Mouse (Mus musculus) forebrain, embryonic 14.5 days (tissue): Measurements from ENCODE around the gene Mcts2. TPM values are rescaled to one million over a fixed set of nuclear protein-coding genes. Genes with fewer than 3 reads are reported as not detected.

Experiments used
- ATAC-seq: fragments of 200-750 bp; cut with Nextera tagmentation; 2 replicates; pipeline ENCODE4 v1.8.0; 2017; ENCODE audit warnings: mild to moderate bottlenecking, moderate library complexity
- DNase-seq: peaks from one replicate; pipeline ENCODE4 v3.0.0-alpha.2; 2015; ENCODE audit warnings: low spot score
- H3K27ac ChIP-seq: fragments of 300-500 bp; sonication (generic); 2 replicates; pipeline ENCODE4 v1.5.1; 2014; ENCODE audit warnings: low read depth, mild to moderate bottlenecking, control low read depth, low read length, moderate library complexity
- H3K27me3 ChIP-seq: fragments of 300-500 bp; sonication (generic); replicated peaks from 2 replicates; pipeline ENCODE4 v1.6.1; 2014; ENCODE audit warnings: low read length, control low read depth, mixed read lengths; ENCODE audit not compliant: control insufficient read depth, insufficient read depth
- H3K36me3 ChIP-seq: fragments of 300-500 bp; sonication (generic); 2 replicates; pipeline ENCODE4 v1.6.1; 2014; ENCODE audit warnings: low read length, control low read depth; ENCODE audit not compliant: control insufficient read depth, insufficient read depth
- H3K4me1 ChIP-seq: fragments of 300-500 bp; sonication (generic); 2 replicates; pipeline ENCODE4 v1.6.1; 2014; ENCODE audit warnings: antibody characterized with exemption, low read length, control low read depth; ENCODE audit not compliant: control insufficient read depth, insufficient read depth
- H3K4me2 ChIP-seq: fragments of 300-500 bp; sonication (generic); 2 replicates; pipeline ENCODE4 v1.6.1; 2014; ENCODE audit warnings: mild to moderate bottlenecking, control low read depth, low read length
- H3K4me3 ChIP-seq: fragments of 300-500 bp; sonication (generic); 2 replicates; pipeline ENCODE4 v1.5.1; 2014; ENCODE audit warnings: low read depth, low read length, control low read depth
- H3K9ac ChIP-seq: fragments of 300-500 bp; sonication (generic); 2 replicates; pipeline ENCODE4 v1.6.1; 2014; ENCODE audit warnings: mild to moderate bottlenecking, low read length, control low read depth, moderate library complexity
- H3K9me3 ChIP-seq: fragments of 300-500 bp; sonication (generic); replicated peaks from 2 replicates; pipeline ENCODE4 v1.6.1; 2016; ENCODE audit warnings: low read length, control low read depth, mixed read lengths; ENCODE audit not compliant: control insufficient read depth
- WGBS: fragments of 180-500 bp; shearing (Covaris S2); extraction: QIAGEN DNeasy Blood & Tissue Kit; methylation state at CpG from one replicate; pipeline ENCODE4 v1.1.7; 2014; 5-methylcytosine and 5-hydroxymethylcytosine counted together
- polyA plus RNA-seq: library from polyadenylated mRNA; unstranded; fragments of >200 nt; fragmentation: Nextera tagmentation; extraction: Ambion mirVana; gene quantifications from 2 replicates; pipeline ENCODE4 v1.2.1, GENCODE M21; 2014

Mcts2 gene
- polyA plus RNA-seq, 1 experiment from 2014 or later = 42.6 TPM

GRCm38 (mm10) chr2:152678302-152678701 lies 8.5 kb upstream of the Mcts2 start:
- ATAC-seq (peak; percentile 72), DNase-seq (peak; percentile 78)
- Histone ChIP-seq H3K27ac (no peak overlapping the region), H3K9me3 (no peaks in the 10 kb centered on the region), H3K4me2 (no peak overlapping the region), H3K36me3 (peaks cover 93% of the 10 kb centered on the region), H3K9ac (no peak overlapping the region), H3K4me3 (no peak overlapping the region), H3K27me3 (no peaks in the 10 kb centered on the region), H3K4me1 (peaks cover 5% of the 10 kb centered on the region)
- WGBS = 57% methylated on average over 3 of the region's 3 CpGs

DNA sequence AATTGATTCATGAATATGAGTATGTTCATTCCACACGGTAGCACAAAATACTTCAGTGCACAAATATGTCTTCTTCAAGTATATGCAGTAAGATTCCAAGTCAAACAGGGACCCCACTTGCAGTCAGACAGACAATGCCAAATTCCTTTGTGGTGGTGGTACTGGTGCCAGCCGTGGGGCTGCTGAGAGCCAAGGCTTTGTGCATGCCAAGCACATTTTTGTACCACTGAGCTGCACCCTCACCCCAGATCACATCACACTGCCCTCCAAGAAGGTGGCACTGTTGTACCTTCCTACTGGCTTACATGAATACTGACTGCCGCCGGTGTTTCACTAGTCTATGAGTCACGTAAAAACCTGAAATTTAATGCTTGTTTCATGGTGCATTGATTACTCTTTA lies 7.9 kb upstream of the Mcts2 start:
- Histone ChIP-seq H3K4me1 (peaks cover 4% of the 10 kb centered on the region), H3K36me3 (peaks cover 98% of the 10 kb centered on the region), H3K9me3 (no peaks in the 10 kb centered on the region), H3K4me3 (no peak overlapping the region), H3K27me3 (no peaks in the 10 kb centered on the region), H3K27ac (0 out of 2 replicates have a peak overlapping the region, but pooled peaks have one; percentile 7), H3K9ac (no peak overlapping the region), H3K4me2 (no peak overlapping the region)
- 88% methylated on average over 5 of the region's 5 CpGs for WGBS
- DNase-seq (no peak), ATAC-seq (0 out of 2 replicates have a peak, but pooled peaks have one; percentile 27)

GRCm38 (mm10) chr2:152679701-152680355 lies 7.0 kb upstream of the Mcts2 start:
- DNase-seq (peak; percentile 53), ATAC-seq (0 out of 2 replicates have a peak, but pooled peaks have one; percentile 28)
- WGBS = 77% methylated on average over 8 of the region's 8 CpGs
- Histone ChIP-seq H3K4me3 (no peak overlapping the region), H3K27me3 (no peaks in the 10 kb centered on the region), H3K9me3 (no peaks in the 10 kb centered on the region), H3K36me3 (peaks cover 98% of the 10 kb centered on the region), H3K9ac (no peak overlapping the region), H3K27ac (no peak overlapping the region), H3K4me2 (no peak overlapping the region), H3K4me1 (peaks cover 2% of the 10 kb centered on the region; the same call in 1 of the 2 replicates)

GRCm38 (mm10) chr2:152683086-152683485 lies 3.7 kb upstream of the Mcts2 start:
- H3K4me2 ChIP-seq = no peak overlapping the region
- no peak for ATAC-seq
- WGBS = 95% methylated on average over 5 of the region's 5 CpGs
- H3K9me3 ChIP-seq = no peaks in the 10 kb centered on the region
- H3K27ac ChIP-seq = no peak overlapping the region
- peaks cover 98% of the 10 kb centered on the region for H3K36me3 ChIP-seq
- peaks cover 6% of the 10 kb centered on the region for H3K4me1 ChIP-seq
- H3K9ac ChIP-seq = no peak overlapping the region
- no peaks in the 10 kb centered on the region for H3K27me3 ChIP-seq
- H3K4me3 ChIP-seq = no peak overlapping the region
- DNase-seq = no peak

GRCm38 (mm10) chr2:152686399-152686798 lies 436 bp upstream of the Mcts2 start:
- 57% methylated on average over 12 of the region's 12 CpGs for WGBS
- Histone ChIP-seq H3K27me3 (no peaks in the 10 kb centered on the region), H3K36me3 (peaks cover 97% of the 10 kb centered on the region), H3K9ac (peak overlapping the region; percentile 40; the same call in 1 of the 2 replicates), H3K4me1 (peaks cover 4% of the 10 kb centered on the region; the same call in 1 of the 2 replicates), H3K4me2 (peak overlapping the region; percentile 42), H3K9me3 (no peaks in the 10 kb centered on the region), H3K27ac (peak overlapping the region; percentile 58; the same call in 1 of the 2 replicates), H3K4me3 (peak overlapping the region; percentile 11; the same call in 1 of the 2 replicates)
- DNase-seq = no peak
- ATAC-seq = peak; percentile 33

DNA sequence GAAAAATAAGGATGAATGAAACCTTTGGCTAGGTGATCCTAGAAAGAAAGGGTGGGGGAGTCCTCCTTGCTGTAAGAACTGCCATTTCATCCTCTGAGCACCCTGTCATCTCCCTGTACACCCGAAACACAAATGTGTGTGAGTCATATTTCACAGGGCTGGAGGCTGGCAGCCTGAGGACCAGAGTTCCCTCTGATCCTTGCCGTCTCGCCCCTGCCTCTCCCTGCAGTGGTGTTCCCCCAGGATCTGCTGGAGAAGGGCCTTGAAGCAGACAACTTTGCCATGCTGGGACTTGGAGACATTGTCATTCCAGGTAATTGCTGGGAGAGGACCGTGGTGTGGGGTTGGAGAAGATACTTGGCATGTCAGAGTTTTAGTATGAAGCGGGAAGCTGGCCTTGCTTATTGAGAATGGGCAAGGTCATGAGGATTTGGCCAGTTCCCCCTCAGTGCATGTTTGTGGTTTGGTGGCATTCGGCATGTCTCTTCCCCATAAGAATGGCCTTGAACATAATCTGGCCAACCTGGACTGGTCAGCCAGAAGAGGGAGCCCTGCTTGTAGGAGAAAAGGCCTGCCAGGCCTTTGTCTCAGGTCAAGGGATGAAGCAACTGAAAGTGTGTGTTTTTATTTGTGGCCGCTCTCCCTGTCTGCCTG lies 4.9 kb downstream of the Mcts2 start:
- 82% methylated on average over 7 of the region's 7 CpGs for WGBS
- 0 out of 2 replicates have a peak overlapping the region, but pooled peaks have one; percentile 21 for H3K27ac ChIP-seq
- H3K4me1 ChIP-seq = peaks cover 4% of the 10 kb centered on the region; the same call in 1 of the 2 replicates
- DNase-seq (no peak), ATAC-seq (no peak)
- H3K36me3 ChIP-seq = peaks cover 76% of the 10 kb centered on the region
- H3K9me3 ChIP-seq = no peaks in the 10 kb centered on the region
- H3K4me2 ChIP-seq = no peak overlapping the region
- no peak overlapping the region for H3K4me3 ChIP-seq
- no peak overlapping the region for H3K9ac ChIP-seq
- H3K27me3 ChIP-seq = no peaks in the 10 kb centered on the region

- no peaks in the 10 kb centered on the region for H3K27me3 ChIP-seq
- DNase-seq (peak; percentile 87), ATAC-seq (peak; percentile 64)
- no peaks in the 10 kb centered on the region for H3K4me1 ChIP-seq
- H3K9ac ChIP-seq = peak overlapping the region; percentile 40; the same call in 1 of the 2 replicates
- H3K36me3 ChIP-seq = peaks cover 74% of the 10 kb centered on the region
- H3K9me3 ChIP-seq = no peaks in the 10 kb centered on the region
- peak overlapping the region; percentile 39 for H3K4me2 ChIP-seq
- 16% methylated on average over 9 of the region's 9 CpGs for WGBS
- no peak overlapping the region for H3K4me3 ChIP-seq
- no peak overlapping the region for H3K27ac ChIP-seq
Measured at GRCm38 (mm10) chr2:152693233-152693632, 6.4 kb downstream of the Mcts2 start.

- Histone ChIP-seq H3K4me3 (no peak overlapping the region), H3K4me2 (peak overlapping the region; percentile 39), H3K36me3 (peaks cover 74% of the 10 kb centered on the region), H3K9ac (peak overlapping the region; percentile 40; the same call in 1 of the 2 replicates), H3K27ac (no peak overlapping the region), H3K27me3 (no peaks in the 10 kb centered on the region), H3K9me3 (no peaks in the 10 kb centered on the region), H3K4me1 (no peaks in the 10 kb centered on the region)
- DNase-seq (no peak), ATAC-seq (no peak)
- WGBS = 89% methylated on average over 13 of the region's 13 CpGs
Measured at GRCm38 (mm10) chr2:152693735-152694134, 6.9 kb downstream of the Mcts2 start.

GRCm38 (mm10) chr2:152694708-152695107 lies 7.9 kb downstream of the Mcts2 start:
- no peak overlapping the region for H3K4me3 ChIP-seq
- 88% methylated on average over 7 of the region's 7 CpGs for WGBS
- H3K27ac ChIP-seq = no peak overlapping the region
- H3K9ac ChIP-seq = 0 out of 2 replicates have a peak overlapping the region, but pooled peaks have one; percentile 13
- DNase-seq (no peak), ATAC-seq (no peak)
- no peaks in the 10 kb centered on the region for H3K4me1 ChIP-seq
- H3K36me3 ChIP-seq = peaks cover 73% of the 10 kb centered on the region
- H3K9me3 ChIP-seq = no peaks in the 10 kb centered on the region
- H3K4me2 ChIP-seq = no peak overlapping the region
- H3K27me3 ChIP-seq = no peaks in the 10 kb centered on the region
